Mouse (Mus musculus) cerebellum, adult 2 months (tissue): ENCODE data around the gene Tnik. TPM values are rescaled to one million over a fixed set of nuclear protein-coding genes. Genes with fewer than 3 reads are reported as not detected.

Experiments
- DNase-seq, 2 experiments: peaks; one replicate each; pipeline ENCODE4 v3.0.0; 2021
- H3K27ac ChIP-seq: fragments of 200-500 bp; 2 replicates; pipeline ENCODE4 v1.5.1; 2012; ENCODE audit warnings: low read length, control low read depth, inconsistent platforms; ENCODE audit not compliant: insufficient read depth
- H3K27me3 ChIP-seq: fragments of 200-500 bp; 2 replicates; pipeline ENCODE4 v1.6.1; 2012; ENCODE audit warnings: inconsistent platforms, mild to moderate bottlenecking, low read length, moderate library complexity; ENCODE audit not compliant: control insufficient read depth, insufficient read depth
- H3K4me1 ChIP-seq: fragments of 200-500 bp; 2 replicates; pipeline ENCODE4 v1.6.1; 2011; ENCODE audit warnings: low read length; ENCODE audit not compliant: control insufficient read depth, insufficient read depth
- H3K4me3 ChIP-seq: fragments of 200-500 bp; replicated peaks from 2 replicates; pipeline ENCODE3; 2011; ENCODE audit warnings: mild to moderate bottlenecking, low read depth, low read length, control low read depth; ENCODE audit not compliant: insufficient read depth
- CTCF ChIP-seq: fragments of 200-500 bp; IDR thresholded peaks from 2 replicates; pipeline ENCODE4 v1.5.1; 2011; ENCODE audit warnings: low read depth, mild to moderate bottlenecking, control low read depth, low read length, moderate library complexity, borderline replicate concordance; ENCODE audit not compliant: insufficient read depth
- POLR2A ChIP-seq: fragments of 200-500 bp; IDR thresholded peaks from 2 replicates; pipeline ENCODE4 v1.6.1; 2011; ENCODE audit warnings: low read length, control low read depth, borderline replicate concordance; ENCODE audit not compliant: insufficient read depth
- WGBS: fragments of 180-500 bp; shearing (Covaris S2); methylation state at CpG from one replicate; pipeline ENCODE4 v1.1.7; 2018; 5-methylcytosine and 5-hydroxymethylcytosine counted together
- polyA plus RNA-seq: library from polyadenylated mRNA; depleted of rRNA; stranded (reverse); fragments of >200 nt; gene quantifications from 2 replicates; pipeline ENCODE4 v1.2.3, GENCODE M21; 2012; rRNA removed

Tnik gene
- 72.0 and 77.3 TPM in 2 replicates for polyA plus RNA-seq

DNA sequence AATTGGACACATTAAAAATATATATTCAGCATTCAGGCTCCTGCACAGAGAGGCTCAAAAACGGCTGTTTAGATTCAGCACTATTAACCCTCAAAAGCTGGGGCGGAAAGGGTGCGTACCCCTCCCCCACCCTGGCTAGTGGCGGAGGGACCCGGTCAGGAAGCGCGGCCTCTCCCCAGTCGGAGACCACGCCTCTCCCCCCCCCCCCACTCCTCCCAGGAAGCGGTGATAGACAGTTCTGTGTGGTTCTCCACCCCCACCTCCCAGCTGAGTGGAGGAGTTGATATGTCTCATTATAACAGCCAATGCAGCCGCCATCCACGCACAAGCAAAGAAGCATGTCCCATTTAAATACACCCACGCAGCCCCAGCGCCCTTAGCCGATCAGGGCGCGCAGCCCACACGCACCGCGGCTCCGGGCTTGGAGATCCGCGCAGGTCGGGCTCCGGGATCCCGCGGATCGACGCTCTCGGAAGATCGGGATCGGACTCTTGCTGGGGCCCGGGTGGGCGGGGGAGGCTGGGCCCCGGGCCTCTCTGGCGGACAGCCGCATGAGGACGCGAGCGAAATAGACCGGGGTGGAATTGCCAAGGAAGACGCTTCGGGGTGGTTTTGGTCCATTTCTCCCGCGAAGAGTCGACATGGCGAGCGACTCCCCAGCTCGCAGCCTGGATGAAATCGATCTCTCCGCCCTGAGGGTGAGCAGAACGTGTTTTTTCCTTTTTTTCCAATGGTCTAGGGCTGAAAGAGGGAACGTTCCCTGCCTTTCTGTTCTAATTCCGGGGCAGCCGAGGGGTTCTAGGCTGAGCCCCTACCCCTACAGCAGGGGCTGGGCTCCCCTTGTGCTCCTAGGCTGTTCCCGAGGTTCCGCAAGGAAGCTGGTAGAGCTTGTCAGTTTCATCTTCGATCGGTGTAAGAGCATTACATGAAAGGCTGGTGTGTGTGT is at the start of gene Tnik:
Gene Tnik, plus strand, starts transcription at position 213 of the 946 bp plus-strand sequence.
- peak; percentile 66 for TF ChIP-seq POLR2A
- no peak for TF ChIP-seq CTCF
- Histone ChIP-seq H3K4me3 (peak within 1 kb of the TSS; percentile 91), H3K4me1 (peaks cover 6% of the 10 kb centered on the region; the same call in 1 of the 2 replicates), H3K27ac (peak within 1 kb of the TSS; percentile 92), H3K27me3 (no peaks in the 10 kb centered on the region)
- DNase-seq: peak; percentile 84 to 87
- under 1% methylated on average over 59 of the region's 59 CpGs for WGBS

DNA sequence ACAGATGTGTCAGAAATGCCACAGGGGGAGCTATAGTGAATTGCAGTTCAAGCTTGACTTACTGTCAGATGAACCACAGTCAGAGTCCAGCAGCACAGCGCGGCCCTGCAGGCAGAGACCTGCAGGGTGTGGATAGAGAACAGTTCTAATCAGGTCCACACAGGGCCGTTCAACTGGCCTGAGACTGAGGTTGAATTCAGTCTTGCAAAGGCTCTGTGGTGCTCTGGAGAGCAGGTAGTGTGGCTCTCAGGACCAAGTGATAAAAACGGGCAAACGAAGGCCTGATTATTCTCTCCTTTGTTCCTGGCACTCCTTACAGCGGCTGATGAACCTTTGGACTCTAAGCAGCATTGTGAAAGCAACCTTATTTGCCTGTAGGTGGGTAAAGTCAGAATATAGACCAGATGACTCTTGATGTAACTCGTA is 48.1 kb upstream of the Tnik start:
- DNase-seq: no peak
- TF ChIP-seq CTCF: no peak
- TF ChIP-seq POLR2A: no peak
- 91% methylated on average over 7 of the region's 7 CpGs for WGBS
- Histone ChIP-seq H3K4me3 (no peak overlapping the region), H3K4me1 (no peaks in the 10 kb centered on the region), H3K27me3 (no peaks in the 10 kb centered on the region), H3K27ac (no peak overlapping the region)

DNA sequence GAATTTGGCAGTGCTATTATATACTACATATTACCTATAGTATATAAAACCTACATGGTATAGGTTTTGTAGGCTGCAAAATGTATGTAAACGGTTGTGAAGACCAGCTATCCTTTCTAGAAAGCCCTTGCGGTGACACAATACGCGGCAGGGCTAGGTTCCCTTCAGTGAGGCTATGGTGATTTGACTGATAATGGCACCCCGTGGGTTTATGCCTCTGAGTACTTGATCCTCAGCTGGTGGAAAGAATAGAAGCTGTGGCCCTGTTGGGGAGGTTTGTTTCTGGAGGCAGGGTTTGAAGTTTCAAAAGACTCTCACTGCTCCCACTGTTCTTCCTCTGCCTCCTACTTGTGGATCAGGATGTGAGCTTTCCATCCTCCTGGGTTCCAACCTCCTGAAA is 46.0 kb upstream of the Tnik start:
- no peak overlapping the region for H3K4me3 ChIP-seq
- H3K27me3 ChIP-seq: no peaks in the 10 kb centered on the region
- TF ChIP-seq POLR2A (no peak), CTCF (no peak)
- no peak for DNase-seq
- no peaks in the 10 kb centered on the region for H3K4me1 ChIP-seq
- no peak overlapping the region for H3K27ac ChIP-seq
- WGBS: 60% methylated on average over 5 of the region's 5 CpGs

DNA sequence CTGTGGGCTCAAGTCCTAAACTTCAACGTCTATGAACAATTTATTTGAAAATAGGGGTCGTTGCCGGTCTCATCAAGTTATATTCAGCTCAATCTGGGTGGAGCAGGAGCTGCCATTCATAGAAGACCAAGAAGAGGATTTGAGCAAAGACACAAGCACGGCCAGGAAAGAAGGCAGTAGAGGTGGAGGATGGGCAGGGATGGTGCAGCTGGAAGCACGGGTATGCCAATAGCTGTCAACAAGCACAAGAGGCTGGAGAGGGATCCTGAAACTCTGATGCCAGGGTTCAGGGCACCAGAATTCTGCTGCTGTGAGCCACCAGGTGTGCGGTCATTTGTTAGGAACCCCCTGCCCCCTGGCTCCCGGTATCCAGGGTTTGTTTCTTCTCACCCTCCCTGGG is 43.5 kb upstream of the Tnik start:
- DNase-seq: no peak
- Histone ChIP-seq H3K4me1 (no peaks in the 10 kb centered on the region), H3K27me3 (no peaks in the 10 kb centered on the region), H3K4me3 (no peak overlapping the region), H3K27ac (no peak overlapping the region)
- WGBS: 46% methylated on average over 7 of the region's 7 CpGs
- TF ChIP-seq CTCF (no peak), POLR2A (no peak)

DNA sequence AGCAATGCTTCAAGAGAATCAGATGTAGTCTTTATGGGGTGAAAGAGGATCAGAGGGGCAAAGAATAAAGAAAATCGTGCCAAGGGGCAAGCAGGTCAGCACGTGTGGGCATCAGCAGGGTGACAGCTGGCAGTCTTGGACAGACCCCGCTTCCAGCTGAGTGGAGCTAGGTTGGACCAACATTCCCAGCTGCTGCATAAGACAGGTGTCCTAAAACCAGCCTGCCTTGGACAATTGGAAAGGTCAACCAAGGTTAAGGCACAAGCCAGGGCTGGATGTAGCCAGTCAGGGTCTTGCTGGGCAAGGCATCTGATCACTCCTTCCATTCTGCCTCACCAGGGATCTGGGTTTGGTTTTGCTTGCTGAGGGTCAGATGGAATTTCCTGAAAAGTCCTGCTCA is 43.0 kb upstream of the Tnik start:
- WGBS: 34% methylated on average over 3 of the region's 3 CpGs
- no peak overlapping the region for H3K4me3 ChIP-seq
- H3K4me1 ChIP-seq: no peaks in the 10 kb centered on the region
- no peak overlapping the region for H3K27ac ChIP-seq
- no peaks in the 10 kb centered on the region for H3K27me3 ChIP-seq
- TF ChIP-seq POLR2A (no peak), CTCF (no peak)
- no peak for DNase-seq

DNA sequence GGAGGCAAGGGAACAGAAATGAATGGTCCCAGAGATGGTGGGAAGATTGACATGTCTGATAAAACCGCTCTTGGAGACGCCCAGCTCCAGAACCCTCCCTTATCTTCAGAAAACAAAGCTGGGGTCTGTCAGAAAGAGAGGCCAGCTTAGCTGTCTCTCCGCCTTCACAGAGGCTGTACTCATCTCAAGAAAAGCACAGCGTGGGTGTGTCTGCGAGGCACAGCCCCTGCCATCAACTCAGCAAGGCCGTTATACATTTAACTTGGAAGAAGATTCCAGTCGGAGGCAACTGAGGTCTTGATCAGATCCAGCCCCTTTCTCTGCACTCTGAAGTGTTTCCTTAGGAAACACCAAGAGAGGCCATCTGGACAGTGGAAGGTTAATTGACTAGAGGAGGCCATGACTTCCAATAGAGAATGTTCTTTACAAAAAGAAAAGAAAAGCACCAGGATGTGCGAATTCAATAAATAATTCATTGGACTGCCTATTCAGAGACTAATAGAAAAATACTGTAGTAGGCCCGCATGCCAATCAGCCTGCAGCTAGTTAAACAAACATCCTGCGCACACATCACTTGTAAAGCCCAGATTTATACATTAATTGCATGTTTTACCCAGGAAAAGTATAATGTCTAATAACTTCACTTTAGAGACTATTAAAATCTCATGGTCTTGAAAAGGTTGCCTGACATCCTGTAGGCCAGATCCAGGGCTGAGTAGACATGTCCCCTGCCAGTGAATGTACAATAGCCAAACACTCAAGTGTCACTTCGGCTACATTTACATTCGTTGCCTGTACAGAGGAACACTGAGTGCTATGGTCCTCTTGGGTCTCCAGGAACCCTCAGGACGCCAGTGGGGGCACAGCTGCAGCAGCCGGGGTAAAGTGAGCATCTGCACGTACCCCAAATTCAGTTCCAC is 38.3 kb upstream of the Tnik start:
- Histone ChIP-seq H3K27ac (no peak overlapping the region), H3K4me3 (no peak overlapping the region), H3K27me3 (no peaks in the 10 kb centered on the region), H3K4me1 (no peaks in the 10 kb centered on the region)
- no peak for TF ChIP-seq CTCF
- no peak for TF ChIP-seq POLR2A
- WGBS: 63% methylated on average over 15 of the region's 15 CpGs
- DNase-seq: peak in 1 of 2 experiments; percentile 7

DNA sequence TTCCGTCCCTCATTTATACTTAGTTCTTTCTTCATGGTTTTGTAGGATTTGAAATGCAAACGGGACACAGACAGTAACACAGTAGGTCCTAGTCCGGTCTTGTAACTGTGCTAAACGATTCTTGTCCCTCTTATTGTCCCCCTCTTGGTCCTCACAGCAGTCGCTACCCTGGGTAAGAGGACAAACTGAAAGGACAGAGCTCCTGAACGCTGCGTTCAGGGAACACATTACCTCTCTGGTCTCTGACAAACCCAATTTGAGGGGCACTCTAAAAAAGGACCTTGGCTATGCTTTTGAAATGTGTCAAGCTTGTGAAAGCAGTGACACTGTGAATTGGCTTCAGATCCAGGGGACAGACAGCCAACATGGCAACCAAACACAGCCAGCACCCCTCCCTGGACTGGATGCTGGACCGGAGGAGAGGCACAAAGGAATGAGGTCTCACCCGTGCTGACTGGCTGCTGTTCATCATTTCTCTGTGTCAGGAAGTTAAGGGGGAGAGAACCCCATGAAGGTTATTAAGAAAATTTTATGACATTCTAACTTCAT is 37.6 kb upstream of the Tnik start:
- Histone ChIP-seq H3K4me1 (no peaks in the 10 kb centered on the region), H3K27ac (no peak overlapping the region), H3K27me3 (no peaks in the 10 kb centered on the region), H3K4me3 (no peak overlapping the region)
- TF ChIP-seq CTCF (no peak), POLR2A (no peak)
- peak; percentile 17 to 45 for DNase-seq
- 46% methylated on average over 9 of the region's 9 CpGs for WGBS
